Comparison of ENCODE assay signal across 18 mouse cellular contexts in genomic region chr14:118929779-118930178, GRCm38 (mm10). TPM values are rescaled to one million over a fixed set of nuclear protein-coding genes. Genes with fewer than 3 reads are reported as not detected.
DNase-seq lines count a peak whose midpoint lies in the region; ATAC-seq lines count a peak whose summit lies in the region.
"Had no signal": no experiment of that assay in that cellular context is flagged by ENCODE, and none has a peak within 500 bp of the region (broad histone marks: within the 10 kb centered on the region; RNA-seq: fewer than 3 reads in every experiment).

No protein-coding gene starts in this region.

- no peaks in the 10 kb centered on the region for H3K27me3 ChIP-seq in embryonic facial prominence, embryonic 14.5 days (replicated peaks; ENCODE audit: control insufficient read depth, insufficient read depth, low read length)
- 0 out of 2 replicates have a peak, but pooled peaks cover 9% of the 10 kb centered on the region for H3K27me3 ChIP-seq in embryonic facial prominence, embryonic 10.5 days (replicated peaks; ENCODE audit: low read depth, poor library complexity, severe bottlenecking)
- H3K27me3 ChIP-seq in splenic B cell, adult 2 months (ENCODE audit: control insufficient read depth, insufficient read depth, low read length, poor library complexity, severe bottlenecking) = no peaks in the 10 kb centered on the region
- no peaks in the 10 kb centered on the region for H3K27me3 ChIP-seq in forebrain, embryonic 14.5 days (replicated peaks; ENCODE audit: control insufficient read depth, insufficient read depth, low read length)
- H3K27me3 ChIP-seq: forebrain, embryonic 15.5 days; limb, embryonic 13.5 days had no signal

- H3K4me1 ChIP-seq in embryonic facial prominence, embryonic 14.5 days (ENCODE audit: control insufficient read depth, insufficient read depth, low read length) = peaks cover 7% of the 10 kb centered on the region
- H3K4me1 ChIP-seq in embryonic facial prominence, embryonic 10.5 days = peaks cover 22% of the 10 kb centered on the region
- H3K4me1 ChIP-seq in forebrain, embryonic 14.5 days (ENCODE audit: control insufficient read depth, insufficient read depth, low read length) = peaks cover 4% of the 10 kb centered on the region; the same call in 1 of the 2 replicates

- no peak overlapping the region for H3K4me2 ChIP-seq in embryonic facial prominence, embryonic 14.5 days (ENCODE audit: low read depth, low read length)
- H3K4me2 ChIP-seq in forebrain, embryonic 14.5 days (ENCODE audit: low read length) = no peak overlapping the region
- H3K4me2 ChIP-seq: forebrain, embryonic 15.5 days; limb, embryonic 13.5 days; midbrain, embryonic 12.5 days had no signal

- no peak for ATAC-seq in embryonic facial prominence, embryonic 14.5 days (ENCODE audit: low read depth)
- peak; percentile 65 for ATAC-seq in granulocyte monocyte progenitor cell, adult 5-6 weeks (replicated peaks; ENCODE audit: poor library complexity, severe bottlenecking)
- no peak for ATAC-seq in forebrain, embryonic 14.5 days
- ATAC-seq: forebrain, embryonic 15.5 days; intestine, postnatal 0 days; liver, postnatal 0 days had no signal

- intact Hi-C loops in gastrocnemius, postnatal 36 days (cut with DNase I) = no loop called here

- no peak overlapping the region for H3K4me3 ChIP-seq in embryonic facial prominence, embryonic 14.5 days (ENCODE audit: low read depth, low read length)
- no peak overlapping the region for H3K4me3 ChIP-seq in embryonic facial prominence, embryonic 10.5 days
- H3K4me3 ChIP-seq in forebrain, embryonic 14.5 days (ENCODE audit: low read depth, low read length) = no peak overlapping the region
- H3K4me3 ChIP-seq: forebrain, embryonic 15.5 days; heart, embryonic 10.5 days; hindbrain, embryonic 10.5 days; limb, embryonic 13.5 days; midbrain, embryonic 12.5 days; myocyte had no signal

- no peaks in the 10 kb centered on the region for H3K36me3 ChIP-seq in embryonic facial prominence, embryonic 14.5 days (ENCODE audit: control insufficient read depth, insufficient read depth, low read length)
- no peaks in the 10 kb centered on the region for H3K36me3 ChIP-seq in embryonic facial prominence, embryonic 10.5 days (replicated peaks)
- H3K36me3 ChIP-seq in splenic B cell, adult 2 months (ENCODE audit: control insufficient read depth, insufficient read depth, low read length, poor library complexity, severe bottlenecking) = no peaks in the 10 kb centered on the region
- H3K36me3 ChIP-seq in forebrain, embryonic 14.5 days (ENCODE audit: control insufficient read depth, insufficient read depth, low read length) = no peaks in the 10 kb centered on the region
- H3K36me3 ChIP-seq: forebrain, embryonic 15.5 days; heart, embryonic 10.5 days; hindbrain, embryonic 10.5 days; limb, embryonic 13.5 days; midbrain, embryonic 12.5 days had no signal

- no peak overlapping the region for H3K27ac ChIP-seq in embryonic facial prominence, embryonic 14.5 days (replicated peaks; ENCODE audit: low read depth, low read length)
- no peak overlapping the region for H3K27ac ChIP-seq in embryonic facial prominence, embryonic 10.5 days (replicated peaks)
- H3K27ac ChIP-seq in forebrain, embryonic 14.5 days (ENCODE audit: low read depth, low read length) = no peak overlapping the region
- H3K27ac ChIP-seq: forebrain, embryonic 15.5 days; heart, embryonic 10.5 days; hindbrain, embryonic 10.5 days; limb, embryonic 13.5 days; midbrain, embryonic 12.5 days had no signal

- no peak overlapping the region for H3K9ac ChIP-seq in embryonic facial prominence, embryonic 14.5 days (ENCODE audit: low read depth, low read length)
- no peak overlapping the region for H3K9ac ChIP-seq in forebrain, embryonic 14.5 days (ENCODE audit: low read length)
- H3K9ac ChIP-seq: forebrain, embryonic 15.5 days; limb, embryonic 13.5 days; liver, postnatal 0 days; midbrain, embryonic 12.5 days had no signal

- DNase-seq in embryonic facial prominence, embryonic 14.5 days (ENCODE audit: low spot score) = peak; percentile 32
- no peak for DNase-seq in embryonic facial prominence, embryonic 10.5 days (ENCODE audit: low spot score)
- DNase-seq in A20 (ENCODE audit: low read depth, low spot score) = peak; percentile 39
- DNase-seq in splenic B cell, adult 2 months (ENCODE audit: low read depth, low spot score) = peak; percentile 60
- DNase-seq in forebrain, embryonic 14.5 days (ENCODE audit: low spot score) = no peak
- no peak for DNase-seq in gastrocnemius, postnatal 36 days
- DNase-seq in layer of hippocampus, adult 11-12 months (ENCODE audit: low spot score) = no peak
- DNase-seq: cerebellum, adult 18-20 months; kidney, postnatal 36 days; liver, postnatal 0 days had no signal

- no peaks in the 10 kb centered on the region for H3K9me3 ChIP-seq in embryonic facial prominence, embryonic 14.5 days (ENCODE audit: control insufficient read depth, low read length)
- no peaks in the 10 kb centered on the region for H3K9me3 ChIP-seq in embryonic facial prominence, embryonic 10.5 days
- no peaks in the 10 kb centered on the region for H3K9me3 ChIP-seq in forebrain, embryonic 14.5 days (replicated peaks; ENCODE audit: control insufficient read depth, low read length)
- H3K9me3 ChIP-seq: forebrain, embryonic 15.5 days; heart, embryonic 10.5 days; hindbrain, embryonic 10.5 days; limb, embryonic 13.5 days; midbrain, embryonic 12.5 days had no signal

- WGBS in embryonic facial prominence, embryonic 14.5 days = 63% methylated on average over 2 of the region's 2 CpGs
- 86% methylated on average over 2 of the region's 2 CpGs for WGBS in embryonic facial prominence, embryonic 10.5 days
- WGBS in forebrain, embryonic 14.5 days = 83% methylated on average over 2 of the region's 2 CpGs

RNA-seq across cellular contexts. Expression of gene Dzip1, which starts 4.5 kb away (rescaled TPM):
- 20.0 and 23.3 TPM in 2 replicates for polyA plus RNA-seq in embryonic facial prominence, embryonic 14.5 days (2014; fragmentation: Nextera tagmentation; extraction: Ambion mirVana)
- 23.3 and 25.5 TPM in 2 replicates for polyA plus RNA-seq in embryonic facial prominence, embryonic 10.5 days (2016; fragmentation: Nextera tagmentation; extraction: Ambion mirVana)
- total RNA-seq in granulocyte monocyte progenitor cell, adult 5-6 weeks (2014; fragmentation: Nextera tagmentation) = 0.53 TPM in 1 of 2 replicates, not detected in the other
- 1.7 TPM in 1 of 2 replicates, not detected in the other for total RNA-seq in granulocyte monocyte progenitor cell, adult 5-6 weeks (2017)
- polyA plus RNA-seq in forebrain, embryonic 14.5 days (2014; fragmentation: Nextera tagmentation; extraction: Ambion mirVana) = 30.2 and 40.4 TPM in 2 replicates
- 1 to 10 TPM; 1.5 to 1.6 TPM for total RNA-seq in gastrocnemius, postnatal 36 days (2021)

RNA-seq across cellular contexts. Expression of gene Dnajc3, which starts 8.0 kb away (rescaled TPM):
- 48.6 and 54.2 TPM in 2 replicates for polyA plus RNA-seq in embryonic facial prominence, embryonic 14.5 days (2014; fragmentation: Nextera tagmentation; extraction: Ambion mirVana)
- polyA plus RNA-seq in embryonic facial prominence, embryonic 10.5 days (2016; fragmentation: Nextera tagmentation; extraction: Ambion mirVana) = 32.8 and 36.4 TPM in 2 replicates
- 58.0 and 62.4 TPM in 2 replicates for total RNA-seq in granulocyte monocyte progenitor cell, adult 5-6 weeks (2014; fragmentation: Nextera tagmentation)
- 128 and 142 TPM in 2 replicates for total RNA-seq in granulocyte monocyte progenitor cell, adult 5-6 weeks (2017)
- 18.8 and 21.5 TPM in 2 replicates for polyA plus RNA-seq in forebrain, embryonic 14.5 days (2014; fragmentation: Nextera tagmentation; extraction: Ambion mirVana)
- 10 to 100 TPM; 16.0 to 19.3 TPM for total RNA-seq in gastrocnemius, postnatal 36 days (2021)

Comparison
In these comparisons a context has a peak if more than half of its experiments do, and no peak if none do; other contexts are left out.
1. DNase-seq: peak in embryonic facial prominence, embryonic 14.5 days (single experiment), A20 (single experiment) and splenic B cell, adult 2 months (single experiment); none in embryonic facial prominence, embryonic 10.5 days (single experiment), forebrain, embryonic 14.5 days (single experiment), gastrocnemius, postnatal 36 days (0 of 2) and layer of hippocampus, adult 11-12 months (single experiment).